Comparison of ENCODE assay signal across 14 mouse cellular contexts in the genomic region with DNA sequence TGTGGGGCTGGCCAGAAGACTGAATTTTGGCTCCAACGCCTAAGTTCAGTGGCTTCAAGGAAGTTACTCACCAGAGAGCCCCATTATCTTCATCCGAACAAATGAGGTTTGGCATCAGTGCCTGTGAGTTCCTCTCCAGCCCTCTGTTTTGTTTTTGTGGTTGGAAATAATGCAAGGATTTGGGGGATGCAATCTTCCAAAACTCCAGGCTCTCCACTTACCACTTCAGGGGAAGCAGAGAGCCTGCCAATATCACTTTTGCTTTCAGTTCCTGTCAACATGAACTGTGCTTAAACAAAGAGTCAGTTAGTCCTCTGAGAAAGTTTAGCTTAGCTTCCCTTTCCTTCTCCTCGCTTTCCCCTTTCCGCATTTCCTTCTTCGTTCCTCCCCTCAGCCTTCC.
A peak's percentile ranks its signal among the peaks of the same experiment; 100 is the strongest.
DNase-seq lines count a peak whose midpoint lies in the region; ATAC-seq lines count a peak whose summit lies in the region.
"Had no signal": no experiment of that assay in that cellular context is flagged by ENCODE, and none has a peak within 500 bp of the region (broad histone marks: within the 10 kb centered on the region; RNA-seq: fewer than 3 reads in every experiment).

No protein-coding gene starts in this region.

- H3K9ac ChIP-seq in heart, embryonic 15.5 days, result no peak overlapping the region
- H3K9ac ChIP-seq: limb, embryonic 15.5 days had no signal

- H3K27ac ChIP-seq in heart, embryonic 10.5 days, result no peak overlapping the region
- peak overlapping the region; percentile 49; the same call in 1 of the 2 replicates for H3K27ac ChIP-seq in heart, embryonic 15.5 days
- H3K27ac ChIP-seq: forebrain, embryonic 10.5 days; limb, embryonic 15.5 days had no signal

- 56% methylated on average over 5 of the region's 5 CpGs for WGBS in heart, embryonic 10.5 days
- 51% methylated on average over 5 of the region's 5 CpGs for WGBS in heart, embryonic 15.5 days

- no peaks in the 10 kb centered on the region for H3K36me3 ChIP-seq in heart, embryonic 10.5 days
- H3K36me3 ChIP-seq in heart, embryonic 15.5 days, result no peaks in the 10 kb centered on the region
- H3K36me3 ChIP-seq: forebrain, embryonic 10.5 days; limb, embryonic 15.5 days had no signal

- peak; percentile 90 for DNase-seq in heart, adult 11 months
- no peak for DNase-seq in heart, embryonic 10.5 days (ENCODE audit: low spot score)
- peak; percentile 26 for DNase-seq in adipocyte (ENCODE audit: low spot score)
- peak; percentile 8 for DNase-seq in lung, postnatal 25 days (ENCODE audit: low spot score)
- no peak for DNase-seq in right cerebral cortex, postnatal 10 days (ENCODE audit: low spot score in 2 of 2)
- DNase-seq in kidney, postnatal 14 days, result no peak
- DNase-seq in urinary bladder, adult 18-20 months (ENCODE audit: low spot score in 2 of 2), result no peak
- DNase-seq: B cell, adult 2 months; kidney, adult 18-20 months; thymus, postnatal 36 days had no signal

- peaks cover 3% of the 10 kb centered on the region; the same call in 1 of the 2 replicates for H3K4me1 ChIP-seq in heart, embryonic 10.5 days
- H3K4me1 ChIP-seq in heart, embryonic 15.5 days (replicated peaks), result no peaks in the 10 kb centered on the region

- H3K9me3 ChIP-seq in heart, embryonic 10.5 days, result no peaks in the 10 kb centered on the region
- no peaks in the 10 kb centered on the region for H3K9me3 ChIP-seq in heart, embryonic 15.5 days (replicated peaks)
- H3K9me3 ChIP-seq: forebrain, embryonic 10.5 days; limb, embryonic 15.5 days had no signal

- no peak overlapping the region for H3K4me3 ChIP-seq in heart, embryonic 10.5 days
- H3K4me3 ChIP-seq in heart, embryonic 15.5 days, result no peak overlapping the region
- H3K4me3 ChIP-seq: forebrain, embryonic 10.5 days; limb, embryonic 15.5 days had no signal

- ATAC-seq in heart, embryonic 15.5 days (replicated peaks; ENCODE audit: insufficient number of reproducible peaks, insufficient read depth, low FRiP score, low read depth), result no peak
- ATAC-seq: Patski had no signal

- H3K4me2 ChIP-seq in heart, embryonic 15.5 days, result no peak overlapping the region
- H3K4me2 ChIP-seq: limb, embryonic 15.5 days had no signal

- no peaks in the 10 kb centered on the region for H3K27me3 ChIP-seq in heart, embryonic 10.5 days (ENCODE audit: insufficient read depth, poor library complexity, severe bottlenecking)
- H3K27me3 ChIP-seq in heart, embryonic 15.5 days, result no peaks in the 10 kb centered on the region
- H3K27me3 ChIP-seq: limb, embryonic 15.5 days; Patski had no signal

Comparison
In these comparisons a context has a peak if more than half of its experiments do, and no peak if none do; other contexts are left out.
1. DNase-seq: peak in heart, adult 11 months (single experiment), adipocyte (single experiment) and lung, postnatal 25 days (single experiment); none in heart, embryonic 10.5 days (single experiment), right cerebral cortex, postnatal 10 days (0 of 2), kidney, postnatal 14 days (single experiment) and urinary bladder, adult 18-20 months (0 of 2).